Mouse (Mus musculus): Measurements from ENCODE around the gene Ltb. TPM values are rescaled to one million over a fixed set of nuclear protein-coding genes. Genes with fewer than 3 reads are reported as not detected.
"Not testable (repeated sequence)": the region's sequence is repeated elsewhere in the genome, so short reads cannot be mapped to it uniquely, and the experiment has no call there.

The Ltb gene
- polyA plus RNA-seq, 1 experiment = 0.71 TPM

DNA sequence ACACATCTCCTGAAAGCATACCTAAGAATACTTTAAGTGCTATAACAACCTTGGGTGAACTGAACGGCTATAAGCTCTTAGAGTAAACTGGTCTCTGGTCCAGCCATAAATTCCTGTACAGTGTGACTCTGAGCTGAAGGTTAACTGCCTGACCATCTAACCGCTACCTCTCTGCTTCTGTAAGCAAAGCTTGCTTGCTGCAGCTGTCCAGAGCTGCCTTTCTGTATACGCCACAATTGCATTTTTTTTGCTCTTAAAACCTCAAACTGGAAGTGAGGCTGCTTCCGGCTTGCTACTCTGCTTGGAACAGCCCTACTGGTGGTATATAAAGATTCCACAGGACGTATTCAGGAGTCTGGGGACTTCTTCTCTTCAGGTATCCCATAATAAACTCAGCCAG lies 38.4 kb downstream of the Ltb start:
- no peak for TF ChIP-seq CTCF (IDR thresholded peaks at IDR 0.05; ENCODE audit: extremely low read depth, insufficient read depth, low read length)
- no peak for TF ChIP-seq POLR2A (IDR thresholded peaks at IDR 0.05; ENCODE audit: extremely low read depth, insufficient read depth, low read length)

DNA sequence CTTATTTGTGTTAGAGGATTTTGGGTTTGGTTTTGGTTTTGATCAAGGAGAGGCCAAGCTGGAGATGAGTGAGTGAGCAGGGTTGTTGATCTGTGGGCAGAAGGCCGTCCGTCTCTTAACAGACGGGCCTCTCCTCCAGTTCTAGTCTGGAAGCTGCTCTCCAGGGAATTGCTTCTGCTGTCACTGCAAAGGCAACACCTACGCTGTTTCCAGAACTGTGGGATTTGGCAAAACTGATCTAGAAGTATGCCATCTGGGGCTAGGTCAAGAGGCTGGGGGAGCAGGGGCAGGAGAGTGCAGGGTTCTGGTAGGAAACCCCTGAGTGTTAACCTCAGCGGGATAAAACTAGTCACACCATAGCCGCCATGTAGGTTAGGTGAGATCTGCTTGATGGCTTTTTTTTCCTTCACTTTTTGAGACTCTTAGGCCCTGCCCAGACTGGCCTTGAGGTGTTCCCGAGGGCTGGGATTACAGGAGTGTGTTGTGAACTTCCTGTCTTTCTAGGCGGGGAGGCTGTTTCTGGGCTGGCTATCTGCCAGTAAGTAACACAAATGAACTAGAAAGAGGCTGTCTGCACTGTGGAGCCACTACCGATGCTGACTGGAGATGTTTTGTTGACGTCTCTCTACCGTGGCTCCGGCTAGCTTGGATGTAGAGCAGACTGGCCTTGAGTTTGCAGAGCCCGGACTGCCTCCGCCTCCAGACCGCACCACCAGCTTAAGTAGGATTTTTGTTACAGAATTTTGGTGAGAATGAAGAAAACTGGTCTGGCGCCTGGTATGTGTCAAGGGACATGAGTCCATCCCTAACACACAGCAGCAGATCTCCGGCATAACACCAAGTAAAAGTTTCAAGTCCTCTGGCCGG lies 39.1 kb downstream of the Ltb start, which contains the start of gene Atp6v1g2:
TSS of gene Atp6v1g2 (plus strand) at position 547 of the 867 bp plus-strand sequence.
- TF ChIP-seq POLR2A (IDR thresholded peaks at IDR 0.05; ENCODE audit: extremely low read depth, insufficient read depth, low read length) (no peak), CTCF (IDR thresholded peaks at IDR 0.05; ENCODE audit: extremely low read depth, insufficient read depth, low read length) (no peak)
- H3K4me3 ChIP-seq (ENCODE audit: insufficient read depth, low read length) = peak within 1 kb of the TSS; percentile 50; the same call in 1 of the 2 replicates
- no peaks in the 10 kb centered on the region for H3K4me1 ChIP-seq (ENCODE audit: control insufficient read depth, insufficient read depth, low read length)
- no peak within 1 kb of the TSS for H3K27ac ChIP-seq (ENCODE audit: insufficient read depth, low read length)

More for the DNA sequence above, 38.4 kb downstream of the Ltb start:
- Histone ChIP-seq H3K4me1 (ENCODE audit: control insufficient read depth, insufficient read depth, low read length) (no peaks in the 10 kb centered on the region), H3K4me3 (ENCODE audit: insufficient read depth, low read length) (no peak overlapping the region), H3K27ac (ENCODE audit: insufficient read depth, low read length) (no peak overlapping the region)

DNA sequence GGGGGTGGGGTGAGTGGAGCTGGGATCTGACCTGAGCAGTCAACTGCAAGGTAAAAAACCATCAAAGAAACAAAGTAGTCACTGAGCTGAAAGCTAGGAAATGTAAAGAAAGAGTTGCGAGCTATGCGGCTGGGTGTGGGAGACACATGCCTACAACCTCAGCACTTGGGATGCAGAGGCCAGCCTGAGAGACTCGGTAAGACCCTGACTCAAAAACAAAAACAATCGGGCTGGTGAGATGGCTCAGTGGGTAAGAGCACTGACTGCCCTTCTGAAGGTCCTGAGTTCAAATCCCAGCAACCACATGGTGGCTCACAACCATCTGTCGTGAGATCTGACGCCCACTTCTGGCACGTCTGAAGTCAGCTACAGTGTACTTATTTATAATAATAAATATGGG lies 39.9 kb downstream of the Ltb start:
- H3K27ac ChIP-seq (ENCODE audit: insufficient read depth, low read length); H3K4me3 ChIP-seq (ENCODE audit: insufficient read depth, low read length); H3K4me1 ChIP-seq (ENCODE audit: control insufficient read depth, insufficient read depth, low read length): not testable (repeated sequence)

DNA sequence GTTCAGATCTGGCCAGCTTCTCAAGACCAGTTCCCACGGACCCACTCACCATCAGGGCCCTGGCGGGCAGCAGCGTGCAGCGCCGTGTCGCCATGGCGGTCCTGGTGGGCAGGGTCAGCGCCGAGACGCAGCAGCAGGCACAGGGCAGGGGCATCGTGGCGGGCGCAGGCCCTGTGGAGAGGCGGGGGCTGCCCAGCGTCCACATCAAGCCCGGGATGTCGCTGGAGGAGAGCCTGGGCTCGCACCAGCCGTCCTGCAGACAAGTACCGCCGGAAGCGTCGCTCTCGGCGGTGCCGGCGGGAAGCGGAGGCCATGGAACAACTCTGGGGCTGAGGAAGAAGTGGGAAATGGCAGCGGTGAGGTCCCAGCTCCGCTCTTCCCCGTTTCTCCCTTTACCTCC lies 40.7 kb downstream of the Ltb start:
- Histone ChIP-seq H3K4me3 (ENCODE audit: insufficient read depth, low read length) (peak overlapping the region; percentile 50), H3K4me1 (ENCODE audit: control insufficient read depth, insufficient read depth, low read length) (no peaks in the 10 kb centered on the region), H3K27ac (ENCODE audit: insufficient read depth, low read length) (peak overlapping the region; percentile 72)
- TF ChIP-seq CTCF (IDR thresholded peaks at IDR 0.05; ENCODE audit: extremely low read depth, insufficient read depth, low read length) (no peak), POLR2A (IDR thresholded peaks at IDR 0.05; ENCODE audit: extremely low read depth, insufficient read depth, low read length) (no peak)

DNA sequence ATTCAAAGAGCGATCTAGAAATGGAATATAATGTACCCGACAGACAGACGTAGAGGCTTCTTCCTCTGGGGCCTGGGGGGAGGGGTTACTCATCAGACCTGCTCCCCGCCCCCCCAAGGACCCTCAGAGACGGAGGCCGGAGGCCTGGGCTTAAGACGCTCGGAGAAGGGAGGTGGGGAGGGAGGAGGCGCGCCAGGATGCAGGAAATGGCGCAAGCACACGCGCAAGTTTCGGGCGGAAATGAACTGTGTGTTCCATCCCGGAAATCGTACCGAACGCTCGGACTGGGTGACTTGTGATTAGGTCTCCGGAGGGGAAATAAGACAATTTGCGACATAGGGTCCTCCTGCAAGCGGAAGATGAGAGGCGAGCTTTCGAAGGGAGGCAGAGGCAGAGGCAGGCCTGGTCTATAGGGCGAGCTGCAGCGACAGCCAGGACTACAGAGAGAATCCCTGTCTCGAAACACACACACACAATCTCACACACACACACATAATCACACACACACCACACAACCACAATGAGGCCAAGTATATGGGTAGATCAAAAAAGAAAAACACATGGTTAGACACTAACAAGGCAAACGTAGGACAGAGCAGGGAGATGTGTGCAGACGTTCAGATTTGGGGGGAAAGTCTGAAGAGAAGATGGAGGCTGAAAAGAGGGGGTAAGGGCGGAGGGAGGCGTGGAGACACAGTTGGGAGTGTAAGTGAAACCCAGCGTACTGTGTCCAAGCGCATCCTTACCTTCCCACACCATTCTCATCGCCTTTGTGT lies 41.6 kb downstream of the Ltb start, which contains the start of gene Nfkbil1:
TSS of gene Nfkbil1 (minus strand) at position 179 of the 776 bp plus-strand sequence.
- TF ChIP-seq CTCF (IDR thresholded peaks at IDR 0.05; ENCODE audit: extremely low read depth, insufficient read depth, low read length) = no peak
- TF ChIP-seq POLR2A (IDR thresholded peaks at IDR 0.05; ENCODE audit: extremely low read depth, insufficient read depth, low read length) = peak; percentile 96
- peak within 1 kb of the TSS; percentile 50 for H3K4me3 ChIP-seq (ENCODE audit: insufficient read depth, low read length)
- peak within 1 kb of the TSS; percentile 80 for H3K27ac ChIP-seq (ENCODE audit: insufficient read depth, low read length)
- peaks cover 4% of the 10 kb centered on the region; the same call in 1 of the 2 replicates for H3K4me1 ChIP-seq (ENCODE audit: control insufficient read depth, insufficient read depth, low read length)

DNA sequence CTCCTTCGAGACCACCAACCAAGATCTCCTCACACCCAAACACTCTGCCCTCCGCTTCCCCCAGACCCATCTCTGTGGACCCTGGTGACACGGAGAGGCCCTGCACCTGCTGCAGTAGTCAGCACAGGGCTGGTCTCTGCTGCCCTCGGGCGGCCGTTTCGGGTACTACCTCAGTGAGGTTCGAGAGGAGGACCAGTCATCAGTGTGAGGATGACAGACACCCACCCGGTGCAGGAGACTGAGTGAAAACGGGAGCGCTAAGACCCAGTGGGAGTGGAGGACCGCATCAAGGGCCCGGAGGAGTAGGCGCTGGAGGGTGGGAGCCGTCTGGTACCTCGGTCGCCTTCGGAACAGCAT lies 42.1 kb downstream of the Ltb start:
- TF ChIP-seq CTCF (IDR thresholded peaks at IDR 0.05; ENCODE audit: extremely low read depth, insufficient read depth, low read length) = peak; percentile 94
- peak; percentile 83 for TF ChIP-seq POLR2A (IDR thresholded peaks at IDR 0.05; ENCODE audit: extremely low read depth, insufficient read depth, low read length)
- Histone ChIP-seq H3K27ac (ENCODE audit: insufficient read depth, low read length) (peak overlapping the region; percentile 80), H3K4me3 (ENCODE audit: insufficient read depth, low read length) (peak overlapping the region; percentile 50), H3K4me1 (ENCODE audit: control insufficient read depth, insufficient read depth, low read length) (peaks cover 6% of the 10 kb centered on the region; the same call in 1 of the 2 replicates)

DNA sequence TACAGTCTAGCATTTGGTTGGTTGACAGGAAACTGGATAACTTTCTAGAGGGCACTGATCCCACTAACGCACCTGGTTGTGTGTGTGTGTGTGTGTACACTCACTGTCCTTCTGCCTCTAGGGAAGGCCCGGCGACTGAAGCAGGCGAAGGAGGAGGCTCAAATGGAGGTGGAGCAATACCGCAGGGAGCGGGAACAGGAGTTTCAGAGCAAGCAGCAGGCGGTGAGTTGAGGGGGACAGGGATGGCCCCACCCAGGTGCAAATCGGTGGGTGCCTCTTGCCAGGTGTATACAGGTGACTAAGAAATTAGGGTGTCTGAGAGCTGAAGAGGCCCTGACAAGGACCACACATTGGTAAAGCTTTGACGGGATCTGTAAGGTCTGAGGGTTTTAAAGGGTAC lies 42.8 kb downstream of the Ltb start:
- TF ChIP-seq CTCF (IDR thresholded peaks at IDR 0.05; ENCODE audit: extremely low read depth, insufficient read depth, low read length) (no peak), POLR2A (IDR thresholded peaks at IDR 0.05; ENCODE audit: extremely low read depth, insufficient read depth, low read length) (peak; percentile 57; the same call in 1 of the 2 replicates)
- Histone ChIP-seq H3K4me3 (ENCODE audit: insufficient read depth, low read length) (peak overlapping the region; percentile 50), H3K27ac (ENCODE audit: insufficient read depth, low read length) (peak overlapping the region; percentile 52), H3K4me1 (ENCODE audit: control insufficient read depth, insufficient read depth, low read length) (peaks cover 6% of the 10 kb centered on the region; the same call in 1 of the 2 replicates)

DNA sequence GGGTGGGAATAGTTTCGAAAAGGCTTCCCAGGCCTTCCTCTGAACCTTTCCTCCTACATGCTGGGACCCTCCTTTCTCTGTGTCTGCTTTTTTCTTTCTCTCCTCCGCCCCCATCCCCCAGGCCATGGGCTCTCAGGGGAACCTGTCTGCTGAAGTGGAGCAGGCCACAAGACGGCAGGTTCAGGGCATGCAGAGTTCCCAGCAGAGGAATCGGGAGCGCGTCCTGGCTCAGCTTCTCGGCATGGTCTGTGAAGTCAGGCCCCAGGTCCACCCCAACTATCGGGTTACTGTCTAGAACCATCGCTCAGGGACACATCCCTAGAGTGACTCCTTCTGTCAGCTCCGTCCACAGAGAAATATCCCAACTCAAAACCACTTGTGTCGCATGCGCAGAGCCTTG lies 43.3 kb downstream of the Ltb start:
- peak overlapping the region; percentile 50 for H3K4me3 ChIP-seq (ENCODE audit: insufficient read depth, low read length)
- H3K4me1 ChIP-seq (ENCODE audit: control insufficient read depth, insufficient read depth, low read length) = peaks cover 6% of the 10 kb centered on the region; the same call in 1 of the 2 replicates
- H3K27ac ChIP-seq (ENCODE audit: insufficient read depth, low read length) = no peak overlapping the region
- TF ChIP-seq CTCF (IDR thresholded peaks at IDR 0.05; ENCODE audit: extremely low read depth, insufficient read depth, low read length) = no peak
- TF ChIP-seq POLR2A (IDR thresholded peaks at IDR 0.05; ENCODE audit: extremely low read depth, insufficient read depth, low read length) = no peak

DNA sequence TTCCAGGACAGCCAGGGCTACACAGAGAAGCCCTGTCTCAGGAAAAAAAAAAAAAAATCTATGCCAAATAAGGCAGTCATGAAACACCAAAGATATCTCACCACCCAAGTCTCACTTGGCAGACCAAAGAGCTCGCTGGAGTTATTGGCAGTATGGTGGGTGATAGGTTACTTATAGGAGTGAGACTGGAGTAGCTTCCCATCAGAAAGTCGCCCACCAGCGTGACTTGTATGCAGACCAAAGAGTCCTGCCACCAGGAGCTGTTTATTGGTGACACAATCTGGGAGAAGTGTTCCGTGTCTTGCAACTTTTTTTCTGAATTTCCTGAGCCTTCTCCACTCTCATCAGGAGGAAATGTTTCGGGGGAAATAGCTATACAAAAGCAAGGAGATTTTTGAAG lies 45.5 kb downstream of the Ltb start:
- Histone ChIP-seq H3K4me3 (ENCODE audit: insufficient read depth, low read length) (no peak overlapping the region), H3K27ac (ENCODE audit: insufficient read depth, low read length) (no peak overlapping the region), H3K4me1 (ENCODE audit: control insufficient read depth, insufficient read depth, low read length) (peaks cover 12% of the 10 kb centered on the region; the same call in 1 of the 2 replicates)
- TF ChIP-seq CTCF (IDR thresholded peaks at IDR 0.05; ENCODE audit: extremely low read depth, insufficient read depth, low read length) (no peak), POLR2A (IDR thresholded peaks at IDR 0.05; ENCODE audit: extremely low read depth, insufficient read depth, low read length) (no peak)
